Mouse (Mus musculus) adrenal gland, postnatal 4 days (tissue): ENCODE results near the gene Tmem219. TPM values are rescaled to one million over a fixed set of nuclear protein-coding genes. Genes with fewer than 3 reads are reported as not detected.

Experiments
- DNase-seq, 2 experiments: peaks; one replicate each; pipeline ENCODE4 v3.0.0; 2021 to 2022; ENCODE audit warnings: low spot score in 2 of 2, mixed read lengths in 2 of 2
- long read RNA-seq, 2 experiments: library from polyadenylated mRNA; stranded (forward); transcript quantifications; one replicate each; pipeline ENCODE4 v2.0.0; 2021
- total RNA-seq, 2 experiments: library from RNA; stranded (reverse); gene quantifications; 2 replicates each; pipeline ENCODE4 v1.2.3; 2021

Tmem219 gene
- 10 to 100 TPM; 34.9 to 39.0 TPM for total RNA-seq
- long read RNA-seq, experiment 1, transcript Tmem219-201 (6 exons, 941 nt) = major isoform, 9 of 30 reads
- long read RNA-seq, experiment 1, transcript Tmem219-204 (6 exons, 915 nt) = minor isoform, 7 of 30 reads
- long read RNA-seq, experiment 1, partial matches to known transcripts = 1 of 30 reads
- long read RNA-seq, experiment 1, other reads (novel, unspliced or antisense) = 5 of 30 reads
- long read RNA-seq, experiment 2, transcript Tmem219-204 (6 exons, 915 nt) = major isoform, 6 of 21 reads
- long read RNA-seq, experiment 2, partial matches to known transcripts = 1 of 21 reads
- long read RNA-seq, experiment 2, other reads (novel, unspliced or antisense) = 4 of 21 reads

- no peak for DNase-seq
Measured at GRCm38 (mm10) chr7:126922624-126923060, at the start of gene Tmem219. Tmem219 (minus strand) TSS chr7:126922917.

GRCm38 (mm10) chr7:126967361-126967760, 44.6 kb upstream of the Tmem219 start:
- no peak for DNase-seq

- DNase-seq = no peak
Measured at GRCm38 (mm10) chr7:126965568-126965967, 42.9 kb upstream of the Tmem219 start.

DNA sequence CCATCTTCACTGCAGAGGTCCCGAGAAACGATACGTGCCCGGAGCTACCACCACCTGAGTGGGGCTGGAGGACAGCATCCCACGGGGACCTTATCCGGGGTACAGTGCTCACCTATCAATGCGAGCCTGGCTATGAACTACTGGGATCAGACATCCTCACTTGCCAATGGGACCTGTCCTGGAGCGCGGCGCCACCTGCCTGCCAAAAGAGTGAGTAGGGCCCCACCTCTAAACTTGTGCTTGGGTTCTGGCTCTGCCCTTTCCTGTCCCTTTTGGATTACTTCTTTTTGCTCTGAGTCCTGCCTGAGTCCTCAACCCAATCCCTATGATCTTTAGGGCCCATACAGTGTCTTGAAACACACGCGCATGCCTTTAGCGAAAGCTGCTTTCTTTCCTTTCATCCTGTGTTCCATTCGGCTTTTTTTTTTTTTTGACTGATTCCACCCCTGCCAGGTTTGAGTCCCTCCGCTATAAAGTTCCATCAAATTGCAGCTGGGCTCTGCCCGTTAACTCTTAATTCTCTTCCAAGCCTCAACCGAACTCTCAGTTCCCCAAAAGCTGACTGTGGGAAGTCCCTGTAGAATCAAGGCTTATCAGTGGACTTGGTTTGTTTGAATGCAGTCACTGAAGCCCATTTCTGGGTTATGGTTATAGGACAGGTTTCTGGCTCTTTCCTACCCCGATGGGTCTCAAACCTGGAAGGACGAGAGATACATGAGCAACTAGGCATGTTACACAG, 41.0 kb upstream of the Tmem219 start:
- DNase-seq = no peak

GRCm38 (mm10) chr7:126961965-126962364, 39.2 kb upstream of the Tmem219 start:
- no peak for DNase-seq

DNA sequence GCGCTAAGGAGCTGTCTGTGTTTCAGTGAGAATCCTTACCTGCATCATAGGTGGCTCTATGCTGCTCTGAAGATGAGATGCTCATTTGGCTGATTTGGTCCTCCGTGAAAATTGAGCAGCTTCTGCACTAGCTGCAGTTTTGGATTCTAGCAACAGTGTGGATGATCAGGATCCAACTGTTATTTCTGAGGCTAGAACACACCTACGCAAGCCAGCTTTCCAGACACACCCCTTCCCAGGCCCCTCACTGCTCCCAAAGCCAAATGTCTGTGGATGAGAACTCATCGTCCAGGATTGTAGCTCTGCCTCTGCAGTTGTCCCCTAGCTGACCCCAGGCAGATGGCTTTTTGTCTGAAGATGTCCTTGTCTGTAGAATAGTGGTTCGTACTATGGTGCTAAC, 38.4 kb upstream of the Tmem219 start:
- no peak for DNase-seq

DNA sequence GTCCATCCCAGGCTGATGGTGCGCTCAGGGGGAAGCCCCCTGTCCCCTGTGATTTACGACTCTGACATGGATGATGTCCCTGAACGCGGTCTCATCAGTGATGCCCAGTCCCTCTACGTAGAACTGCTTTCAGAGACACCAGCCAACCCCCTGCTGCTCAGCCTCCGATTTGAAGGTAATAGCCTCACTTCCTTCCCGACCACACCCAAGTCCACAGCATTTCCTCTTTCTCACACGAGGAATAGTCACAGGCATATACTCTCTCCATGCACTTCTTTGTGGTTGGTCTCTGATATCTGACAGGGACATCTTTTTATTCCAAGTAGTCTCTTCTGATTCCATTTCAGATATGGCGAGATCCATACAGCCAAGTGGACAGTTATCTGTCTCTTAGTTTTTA, 37.1 kb upstream of the Tmem219 start:
- no peak for DNase-seq

GRCm38 (mm10) chr7:126955125-126955524, 32.4 kb upstream of the Tmem219 start:
- DNase-seq = no peak

- DNase-seq = no peak
Measured at GRCm38 (mm10) chr7:126952646-126953045, 29.9 kb upstream of the Tmem219 start.

DNA sequence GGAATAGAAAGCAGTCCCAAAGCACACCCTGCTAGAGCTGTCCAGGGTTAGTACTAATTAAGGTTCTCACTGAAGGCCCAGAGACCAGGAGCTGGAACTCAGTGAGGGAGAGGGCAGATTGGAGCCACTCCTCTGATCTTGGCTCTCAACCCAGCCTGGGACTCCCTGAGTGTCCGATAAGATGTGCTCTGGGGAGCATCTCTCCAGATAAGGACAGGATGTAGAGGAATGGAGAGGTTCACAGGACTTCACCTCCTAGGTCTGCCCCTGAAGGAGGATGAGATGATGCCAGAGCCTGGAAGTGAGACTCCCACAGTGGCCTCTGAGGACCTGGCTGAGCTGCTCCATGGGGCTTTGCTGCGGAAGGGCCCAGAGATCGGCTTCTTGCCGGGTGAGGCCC, 29.0 kb upstream of the Tmem219 start:
- no peak for DNase-seq

DNA sequence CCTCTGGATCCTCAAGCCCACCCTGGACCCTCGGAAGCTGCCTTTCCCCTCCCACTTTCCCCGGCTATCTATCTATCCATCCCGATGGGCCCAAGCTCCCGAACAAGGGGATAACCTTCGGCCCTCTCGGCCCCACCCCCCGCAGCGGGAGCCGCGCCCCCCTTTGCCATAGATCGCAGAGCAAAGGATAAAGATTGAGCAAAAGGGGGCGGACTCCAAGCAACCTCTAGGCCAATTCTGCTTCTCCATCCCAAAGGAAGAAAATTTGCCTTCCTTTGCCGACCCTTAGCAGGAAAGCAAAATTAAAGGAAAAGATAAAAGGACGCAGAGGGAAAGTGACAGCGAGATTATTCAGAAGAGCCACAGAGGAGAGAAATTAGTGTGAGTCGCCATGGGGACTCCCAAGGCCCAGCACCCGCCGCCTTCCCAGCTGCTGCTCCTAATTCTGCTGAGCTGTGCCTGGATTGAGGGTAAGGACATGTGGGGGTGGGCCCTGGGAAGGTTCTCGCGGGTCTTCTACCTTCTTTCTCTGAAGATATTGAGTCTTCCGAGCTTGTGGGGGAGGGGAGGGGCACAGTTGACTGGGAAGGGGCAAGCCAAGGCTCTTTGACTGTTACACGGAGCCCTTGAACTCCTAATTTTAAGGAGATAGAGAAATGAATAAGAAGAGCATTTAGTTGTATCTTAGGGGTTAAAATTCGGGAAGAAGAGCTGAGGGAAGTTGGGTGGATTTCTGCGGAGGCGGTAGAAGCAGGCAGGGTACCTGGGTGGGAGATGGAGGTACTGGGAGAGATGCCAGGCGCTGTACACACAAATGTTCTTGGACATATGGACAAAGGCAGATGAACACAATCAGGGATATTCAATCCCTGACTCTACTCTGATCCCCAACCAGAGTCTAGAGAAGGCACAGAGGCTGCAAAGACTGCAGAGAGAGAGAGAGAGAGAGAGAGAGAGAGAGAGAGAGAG, 28.2 kb upstream of the Tmem219 start:
- DNase-seq = no peak

DNA sequence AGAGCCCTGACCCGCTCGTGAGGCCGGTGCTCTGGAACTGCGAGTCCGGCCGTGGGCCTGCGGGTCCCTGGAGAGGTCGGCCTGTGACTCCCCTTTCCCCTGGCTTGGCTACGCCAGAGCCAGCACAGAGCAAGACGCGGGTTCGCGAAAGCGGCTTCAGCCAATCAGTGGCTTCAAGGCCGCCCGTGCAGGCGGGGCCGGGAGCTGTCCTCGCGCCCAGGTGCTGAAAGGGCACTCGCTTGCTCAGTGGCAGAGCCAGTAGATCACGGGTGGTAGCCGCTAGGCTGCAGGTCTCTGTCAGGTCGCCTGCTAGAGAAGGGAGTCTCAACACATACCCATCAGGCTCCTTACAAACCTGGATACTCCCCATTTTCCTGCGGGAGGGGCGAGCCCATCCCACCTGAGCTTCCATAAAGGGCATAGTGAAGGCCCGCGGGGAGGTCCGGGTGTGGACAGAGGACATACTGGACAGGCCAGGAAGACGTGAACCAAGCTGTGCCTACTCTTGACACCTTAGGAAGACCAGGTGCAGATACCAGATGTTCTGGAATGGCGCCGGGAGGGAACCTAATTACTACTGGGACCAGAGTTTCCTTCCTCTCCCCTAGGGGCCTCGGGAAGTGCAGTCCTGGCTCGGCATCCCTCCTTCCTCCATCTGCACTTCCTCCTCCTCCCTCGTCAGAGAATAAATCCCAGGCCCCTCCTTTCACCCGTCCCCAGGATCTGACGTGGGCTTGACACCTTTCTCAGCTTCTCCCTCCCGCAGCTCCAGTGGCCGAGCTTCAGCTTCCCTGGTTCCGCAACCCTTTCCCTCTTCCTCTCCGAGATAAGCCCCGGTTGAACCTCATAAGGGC, 27.3 kb upstream of the Tmem219 start, which contains the start of gene Sez6l2:
Gene Sez6l2 (plus strand): TSS at position 771 of the 854 bp plus-strand sequence.
- DNase-seq = peak; percentile 84 to 87

GRCm38 (mm10) chr7:126949403-126949792, 26.7 kb upstream of the Tmem219 start, which contains the start of gene Asphd1:
Asphd1 (minus strand) TSS chr7:126949582.
- DNase-seq = no peak

GRCm38 (mm10) chr7:126948626-126949025, 25.9 kb upstream of the Tmem219 start:
- no peak for DNase-seq

DNA sequence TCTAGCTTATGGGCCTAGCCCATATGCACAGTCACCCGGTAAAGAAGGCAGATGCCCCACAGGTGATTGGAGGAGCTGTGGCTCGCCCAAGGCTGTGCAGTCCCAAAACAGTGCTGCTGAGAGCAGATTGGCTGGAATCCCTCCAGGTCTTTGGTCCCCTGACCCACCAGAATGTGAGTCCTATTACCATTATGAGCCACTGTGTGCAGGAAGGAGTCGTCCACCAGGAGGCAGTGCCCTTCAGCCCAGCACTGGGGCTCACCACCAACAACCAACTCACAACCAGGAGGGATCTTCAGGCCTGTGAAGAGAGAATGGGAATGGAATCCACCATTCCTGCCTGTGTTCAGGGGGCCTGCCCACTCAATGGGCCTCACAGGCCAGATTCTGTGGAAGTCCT, 23.8 kb upstream of the Tmem219 start:
- DNase-seq = no peak

DNA sequence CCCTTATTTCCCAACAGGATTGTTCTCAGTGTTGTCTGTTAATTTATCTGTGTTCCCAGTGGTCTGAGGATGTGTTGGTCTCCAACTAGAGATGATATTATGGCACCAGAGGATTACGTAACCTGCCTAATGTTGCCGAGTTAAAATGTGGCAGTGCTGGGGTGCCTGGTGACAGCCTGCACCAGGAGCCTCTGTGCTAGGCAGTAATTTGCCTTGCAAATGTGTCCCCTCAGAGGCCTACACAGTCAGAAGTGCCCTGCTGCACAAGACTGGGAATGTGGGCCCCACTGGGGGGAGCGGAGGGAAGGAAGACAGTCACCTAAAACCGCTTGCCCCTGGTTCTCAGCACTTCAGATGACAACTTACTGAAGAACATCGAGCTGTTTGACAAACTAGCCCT, 19.1 kb upstream of the Tmem219 start:
- no peak for DNase-seq

DNA sequence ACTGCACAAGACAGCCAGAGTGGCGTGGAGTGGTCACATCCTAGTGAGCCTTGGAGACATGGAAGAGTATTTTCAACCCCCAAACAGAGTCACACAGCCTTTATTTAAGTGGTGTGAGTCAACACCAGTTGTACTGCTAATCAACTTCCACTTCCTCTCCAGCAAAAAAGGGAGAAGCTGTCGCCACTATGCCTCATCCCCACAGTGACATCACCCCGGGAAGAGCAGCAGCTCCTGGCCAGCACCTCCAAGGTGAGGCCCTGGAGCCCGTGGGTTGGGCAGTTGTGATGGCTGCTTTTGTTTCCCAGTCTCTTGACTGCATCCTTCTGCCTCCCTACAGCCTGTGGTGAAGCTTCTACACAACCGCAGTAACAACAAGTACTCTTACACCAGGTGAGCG, 18.5 kb upstream of the Tmem219 start:
- DNase-seq = no peak

DNA sequence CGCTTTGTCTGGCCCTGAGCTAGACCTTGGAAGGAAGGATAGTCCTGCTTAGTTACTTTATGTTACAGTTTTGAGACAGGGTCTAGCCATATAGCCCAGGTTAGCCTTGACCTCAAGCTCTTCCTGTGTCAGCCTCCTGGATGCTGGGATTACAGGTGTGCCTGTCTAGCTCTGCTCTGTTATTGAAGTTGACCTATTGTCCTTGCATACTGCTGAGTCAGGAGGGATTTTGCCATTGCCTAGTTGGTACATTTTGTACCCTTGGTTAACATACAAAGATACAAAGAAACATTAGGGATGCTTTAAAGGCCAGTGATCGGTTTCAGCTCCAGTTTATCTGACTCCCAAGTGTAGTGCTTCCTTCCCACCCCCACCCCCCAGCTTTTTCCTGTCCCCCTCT, 9.9 kb upstream of the Tmem219 start:
- DNase-seq = no peak

- no peak for DNase-seq
Measured at GRCm38 (mm10) chr7:126929046-126929445, 6.3 kb upstream of the Tmem219 start.

DNA sequence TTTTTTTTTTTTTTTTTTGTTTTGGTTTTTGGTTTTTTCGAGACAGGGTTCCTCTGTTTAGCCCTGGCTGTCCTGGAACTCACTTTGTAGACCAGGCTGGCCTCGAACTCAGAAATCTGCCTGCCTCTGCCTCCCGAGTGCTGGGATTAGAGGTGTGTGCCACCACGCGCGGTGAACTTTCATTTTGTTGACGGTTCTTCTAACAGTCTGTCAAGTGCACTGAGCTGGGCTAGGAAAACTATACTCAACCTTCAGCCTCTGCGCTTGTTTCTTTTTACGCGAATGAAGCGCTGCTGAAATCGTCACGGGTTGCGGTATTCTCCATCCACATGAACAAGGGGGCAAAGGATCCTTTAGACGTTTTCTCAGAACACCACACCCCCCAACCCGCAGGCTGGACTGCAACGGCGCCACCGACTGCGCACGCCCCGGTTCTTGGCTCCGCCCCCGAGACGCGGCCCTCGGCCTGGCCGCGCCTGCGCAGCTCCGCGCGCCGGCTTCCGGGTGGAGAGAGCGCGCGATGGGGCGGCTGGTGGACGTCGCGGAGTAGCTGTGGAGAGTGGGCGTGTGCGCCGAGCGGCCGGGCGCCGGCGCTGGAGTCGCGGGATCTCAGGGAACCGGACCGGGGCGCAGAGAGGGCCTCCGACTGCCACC, 5.8 kb upstream of the Tmem219 start, which contains the start of gene Kctd13:
Gene Kctd13 (plus strand): TSS at position 496 of the 654 bp plus-strand sequence.
- DNase-seq = peak; percentile 83 to 90
